Mouse (Mus musculus) lung, adult 2 months (tissue): ENCODE measurements at regions not wholly inside any gene's neighbourhood (a gene's known extent, or its start where the extent isn't known, plus 50 kb on each side); places are given as distances from the start of the nearest gene placed in this dataset.

Experiments used
- CTCF ChIP-seq: fragments of 200-500 bp; IDR thresholded peaks from 2 replicates; pipeline ENCODE4 v1.5.1; 2011; ENCODE audit warnings: mild to moderate bottlenecking, low read length, control low read depth; ENCODE audit not compliant: insufficient read depth
- POLR2A ChIP-seq: fragments of 200-500 bp; IDR thresholded peaks from 2 replicates; pipeline ENCODE4 v1.6.1; 2011; ENCODE audit warnings: low read depth, mild to moderate bottlenecking, control low read depth, low read length, borderline replicate concordance; ENCODE audit errors: extremely low read depth

- no peak; the same call in 1 of the 2 replicates for TF ChIP-seq CTCF
- no peak for TF ChIP-seq POLR2A
These were observed 267.7 kb upstream of the Stac start for GRCm38 (mm10) chr9:111957799-111958198.
